Mouse (Mus musculus) brain, embryonic 14.5 days (tissue): ENCODE measurements around the gene Rin3.
"Not testable (repeated sequence)": the region's sequence is repeated elsewhere in the genome, so short reads cannot be mapped to it uniquely, and the experiment has no call there.

Experiments used
- CTCF ChIP-seq: fragments of 200-500 bp; IDR thresholded peaks from 2 replicates; pipeline ENCODE4 v1.5.1; 2012; ENCODE audit warnings: inconsistent platforms, mild to moderate bottlenecking, moderate library complexity, borderline replicate concordance; ENCODE audit not compliant: insufficient read depth, insufficient read length; ENCODE audit errors: extremely low read depth
- POLR2A ChIP-seq: fragments of 200-500 bp; IDR thresholded peaks from 2 replicates; pipeline ENCODE4 v1.6.1; 2012; ENCODE audit warnings: mild to moderate bottlenecking, inconsistent platforms, borderline replicate concordance; ENCODE audit not compliant: poor library complexity, insufficient read depth, insufficient read length, severe bottlenecking; ENCODE audit errors: extremely low read depth

DNA sequence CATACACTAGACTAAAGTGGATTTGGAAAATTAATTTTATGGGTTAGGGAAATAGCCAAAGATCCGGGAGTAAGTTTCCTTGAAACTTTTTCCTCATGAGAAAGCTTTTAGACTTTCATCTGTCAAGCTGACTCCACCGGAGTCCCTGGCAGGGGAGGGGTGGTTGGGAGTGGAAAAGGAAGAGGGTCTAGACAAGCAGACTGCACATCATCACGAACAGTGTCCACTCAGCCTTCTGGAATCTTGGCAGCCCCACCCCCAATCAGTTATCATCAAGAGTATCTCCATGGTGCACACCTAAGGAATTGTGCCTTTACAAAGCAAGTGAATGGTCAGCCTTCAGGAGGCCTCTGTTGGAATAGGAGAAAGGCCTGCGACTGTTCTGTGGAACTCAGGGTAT, 2.6 kb upstream of the Rin3 start:
- not testable (repeated sequence) for TF ChIP-seq CTCF, POLR2A
